Comparison of ENCODE assay signal across 15 mouse cellular contexts in the genomic region with DNA sequence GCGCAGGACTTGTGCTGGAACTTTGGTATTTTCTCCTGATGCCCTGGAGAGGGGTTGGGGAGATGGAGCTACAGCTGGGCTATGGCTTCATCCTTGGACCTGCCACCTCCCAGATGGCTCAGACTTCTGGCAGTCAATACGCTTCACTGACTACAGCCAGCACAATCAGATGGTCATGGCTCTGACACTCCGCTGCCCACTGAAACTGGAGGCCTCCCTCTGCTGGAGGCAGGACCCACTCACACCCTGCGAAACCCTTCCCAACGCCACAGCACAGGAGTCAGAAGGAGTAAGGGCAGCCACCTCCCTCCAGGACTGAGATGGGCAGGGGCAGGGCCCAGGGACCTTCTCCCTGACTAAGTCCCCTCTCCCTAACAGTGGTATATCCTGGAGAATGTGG. TPM values are rescaled to one million over a fixed set of nuclear protein-coding genes. Genes with fewer than 3 reads are reported as not detected.
A peak's percentile ranks its signal among the peaks of the same experiment; 100 is the strongest.
DNase-seq lines count a peak whose midpoint lies in the region; ATAC-seq and TF ChIP-seq lines count a peak whose summit lies in the region.
"Had no signal": no experiment of that assay in that cellular context is flagged by ENCODE, and none has a peak within 500 bp of the region (broad histone marks: within the 10 kb centered on the region; RNA-seq: fewer than 3 reads in every experiment).

No protein-coding gene starts in this region.

- WGBS in kidney, embryonic 16.5 days: 34% methylated on average over 5 of the region's 5 CpGs
- 58% methylated on average over 5 of the region's 5 CpGs for WGBS in midbrain, postnatal 0 days
- WGBS in midbrain, embryonic 15.5 days: 46% methylated on average over 5 of the region's 5 CpGs
- 55% methylated on average over 5 of the region's 5 CpGs for WGBS in stomach, postnatal 0 days

- TF ChIP-seq CTCF in midbrain, postnatal 0 days (IDR thresholded peaks at IDR 0.05): peak; percentile 58
- TF ChIP-seq CTCF in stomach, postnatal 0 days (IDR thresholded peaks at IDR 0.05; ENCODE audit: low read depth): peak; percentile 66

- no peak overlapping the region for H3K9ac ChIP-seq in kidney, embryonic 16.5 days (replicated peaks; ENCODE audit: low read length)
- H3K9ac ChIP-seq in midbrain, postnatal 0 days (replicated peaks; ENCODE audit: low read length, poor library complexity, severe bottlenecking): no peak overlapping the region
- no peak overlapping the region for H3K9ac ChIP-seq in midbrain, embryonic 15.5 days
- H3K9ac ChIP-seq in stomach, postnatal 0 days (ENCODE audit: low read length): no peak overlapping the region
- H3K9ac ChIP-seq: embryonic facial prominence, embryonic 13.5 days; limb, embryonic 13.5 days; neural tube, embryonic 12.5 days had no signal

- H3K4me2 ChIP-seq in kidney, embryonic 16.5 days (replicated peaks; ENCODE audit: low read depth, low read length): no peak overlapping the region
- H3K4me2 ChIP-seq in midbrain, postnatal 0 days (ENCODE audit: low read depth, low read length, poor library complexity, severe bottlenecking): no peak overlapping the region
- H3K4me2 ChIP-seq in midbrain, embryonic 15.5 days: no peak overlapping the region
- H3K4me2 ChIP-seq in stomach, postnatal 0 days (replicated peaks; ENCODE audit: low read depth): no peak overlapping the region
- H3K4me2 ChIP-seq: embryonic facial prominence, embryonic 13.5 days; limb, embryonic 13.5 days; neural tube, embryonic 12.5 days had no signal

- H3K27me3 ChIP-seq in kidney, embryonic 16.5 days (ENCODE audit: insufficient read depth, low read length): peaks cover 5% of the 10 kb centered on the region; the same call in 1 of the 2 replicates
- peaks cover 4% of the 10 kb centered on the region for H3K27me3 ChIP-seq in midbrain, postnatal 0 days (ENCODE audit: insufficient read depth, low read length)
- peaks cover 13% of the 10 kb centered on the region for H3K27me3 ChIP-seq in midbrain, embryonic 15.5 days (replicated peaks)
- no peaks in the 10 kb centered on the region for H3K27me3 ChIP-seq in stomach, postnatal 0 days (ENCODE audit: control insufficient read depth, insufficient read depth, low read length)

- no peak for TF ChIP-seq EP300 in stomach, postnatal 0 days (optimal IDR thresholded peaks at IDR 0.05)

- no peaks in the 10 kb centered on the region for H3K36me3 ChIP-seq in kidney, embryonic 16.5 days (ENCODE audit: insufficient read depth, low read length)
- no peaks in the 10 kb centered on the region for H3K36me3 ChIP-seq in midbrain, postnatal 0 days (ENCODE audit: insufficient read depth, low read length)
- H3K36me3 ChIP-seq in midbrain, embryonic 15.5 days (replicated peaks): no peaks in the 10 kb centered on the region
- no peaks in the 10 kb centered on the region for H3K36me3 ChIP-seq in stomach, postnatal 0 days (ENCODE audit: control insufficient read depth, insufficient read depth, low read length)
- H3K36me3 ChIP-seq: embryonic facial prominence, embryonic 13.5 days; G1E; limb, embryonic 13.5 days; neural tube, embryonic 12.5 days had no signal

- no peak overlapping the region for H3K27ac ChIP-seq in kidney, embryonic 16.5 days (ENCODE audit: low read length)
- no peak overlapping the region for H3K27ac ChIP-seq in midbrain, postnatal 0 days (ENCODE audit: low read depth, low read length)
- H3K27ac ChIP-seq in midbrain, embryonic 15.5 days: no peak overlapping the region
- H3K27ac ChIP-seq in stomach, postnatal 0 days (replicated peaks): no peak overlapping the region
- H3K27ac ChIP-seq: embryonic facial prominence, embryonic 13.5 days; limb, embryonic 13.5 days; neural tube, embryonic 12.5 days had no signal

- H3K4me3 ChIP-seq in kidney, embryonic 16.5 days (ENCODE audit: low read length): no peak overlapping the region
- H3K4me3 ChIP-seq in midbrain, postnatal 0 days (ENCODE audit: low read depth, low read length): no peak overlapping the region
- H3K4me3 ChIP-seq in midbrain, embryonic 15.5 days: no peak overlapping the region
- no peak overlapping the region for H3K4me3 ChIP-seq in stomach, postnatal 0 days (ENCODE audit: low read depth, low read length)
- H3K4me3 ChIP-seq: embryonic facial prominence, embryonic 13.5 days; limb, embryonic 13.5 days; neural tube, embryonic 12.5 days had no signal

- peaks cover 12% of the 10 kb centered on the region; the same call in 1 of the 2 replicates for H3K4me1 ChIP-seq in kidney, embryonic 16.5 days (ENCODE audit: insufficient read depth, low read length)
- no peaks in the 10 kb centered on the region for H3K4me1 ChIP-seq in midbrain, postnatal 0 days (ENCODE audit: insufficient read depth, low read length)
- peaks cover 12% of the 10 kb centered on the region for H3K4me1 ChIP-seq in midbrain, embryonic 15.5 days
- H3K4me1 ChIP-seq in stomach, postnatal 0 days (replicated peaks; ENCODE audit: control insufficient read depth, insufficient read depth): no peaks in the 10 kb centered on the region

- peak; percentile 62; the same call in 1 of the 2 replicates for ATAC-seq in kidney, embryonic 16.5 days (ENCODE audit: low FRiP score, low TSS enrichment)
- peak; percentile 43; the same call in 1 of the 2 replicates for ATAC-seq in midbrain, postnatal 0 days (ENCODE audit: low FRiP score)
- ATAC-seq in midbrain, embryonic 15.5 days (replicated peaks): no peak
- ATAC-seq in stomach, postnatal 0 days (ENCODE audit: low FRiP score, low TSS enrichment): no peak; the same call in 1 of the 2 replicates
- ATAC-seq: forebrain, embryonic 16.5 days had no signal

- H3K9me3 ChIP-seq in kidney, embryonic 16.5 days (ENCODE audit: low read length): no peaks in the 10 kb centered on the region
- no peaks in the 10 kb centered on the region for H3K9me3 ChIP-seq in midbrain, postnatal 0 days (ENCODE audit: low read length)
- no peaks in the 10 kb centered on the region for H3K9me3 ChIP-seq in midbrain, embryonic 15.5 days
- H3K9me3 ChIP-seq in stomach, postnatal 0 days (ENCODE audit: control insufficient read depth, low read length): no peaks in the 10 kb centered on the region
- H3K9me3 ChIP-seq: embryonic facial prominence, embryonic 13.5 days; limb, embryonic 13.5 days; neural tube, embryonic 12.5 days had no signal

- DNase-seq in cerebellum, adult 9-10 months: peak; percentile 45
- DNase-seq in cerebellum, adult 11-12 months: no peak
- DNase-seq in kidney, adult 11 months: no peak
- DNase-seq in midbrain, postnatal 0 days (ENCODE audit: low spot score): peak; percentile 77
- DNase-seq in stomach, postnatal 0 days (ENCODE audit: low spot score): no peak
- DNase-seq in spleen, postnatal 4 days (ENCODE audit: low spot score in 2 of 2): no peak
- DNase-seq: right cerebral cortex, postnatal 4 days had no signal

RNA-seq across cellular contexts. Expression of gene Il17rc, which starts 5.6 kb away (rescaled TPM):
- polyA plus RNA-seq in kidney, embryonic 16.5 days (2015; fragmentation: Nextera tagmentation; extraction: Ambion mirVana): 18.2 and 31.0 TPM in 2 replicates
- 4.7 and 11.6 TPM in 2 replicates for total RNA-seq in midbrain, postnatal 0 days (2014; rRNA removed)
- polyA plus RNA-seq in midbrain, postnatal 0 days (2015; fragmentation: Nextera tagmentation; extraction: Ambion mirVana): 4.1 and 4.2 TPM in 2 replicates
- polyA plus RNA-seq in midbrain, embryonic 15.5 days (2015; fragmentation: Nextera tagmentation; extraction: Ambion mirVana): 3.4 and 4.8 TPM in 2 replicates
- 70.1 and 73.6 TPM in 2 replicates for polyA plus RNA-seq in stomach, postnatal 0 days (2015; fragmentation: Nextera tagmentation; extraction: Ambion mirVana)
- total RNA-seq: G1E had no signal

RNA-seq across cellular contexts. Expression of gene Il17re, which starts 7.3 kb away (rescaled TPM):
- polyA plus RNA-seq in kidney, embryonic 16.5 days (2015; fragmentation: Nextera tagmentation; extraction: Ambion mirVana): 10.0 and 10.1 TPM in 2 replicates
- total RNA-seq in midbrain, postnatal 0 days (2014; rRNA removed): 0.49 TPM in 1 of 2 replicates, not detected in the other
- 0.48 and 0.77 TPM in 2 replicates for polyA plus RNA-seq in midbrain, postnatal 0 days (2015; fragmentation: Nextera tagmentation; extraction: Ambion mirVana)
- 0.08 and 0.41 TPM in 2 replicates for polyA plus RNA-seq in midbrain, embryonic 15.5 days (2015; fragmentation: Nextera tagmentation; extraction: Ambion mirVana)
- polyA plus RNA-seq in stomach, postnatal 0 days (2015; fragmentation: Nextera tagmentation; extraction: Ambion mirVana): 25.5 and 30.6 TPM in 2 replicates
- polyA plus RNA-seq: forebrain, embryonic 16.5 days; G1E had no signal

RNA-seq across cellular contexts. Expression of gene Creld1, which starts 17.5 kb away (rescaled TPM):
- polyA plus RNA-seq in kidney, embryonic 16.5 days (2015; fragmentation: Nextera tagmentation; extraction: Ambion mirVana): 43.4 and 45.8 TPM in 2 replicates
- total RNA-seq in midbrain, postnatal 0 days (2014; rRNA removed): 39.4 and 43.0 TPM in 2 replicates
- 56.6 and 60.4 TPM in 2 replicates for polyA plus RNA-seq in midbrain, postnatal 0 days (2015; fragmentation: Nextera tagmentation; extraction: Ambion mirVana)
- 74.8 and 79.0 TPM in 2 replicates for polyA plus RNA-seq in midbrain, embryonic 15.5 days (2015; fragmentation: Nextera tagmentation; extraction: Ambion mirVana)
- 11.1 and 12.1 TPM in 2 replicates for polyA plus RNA-seq in stomach, postnatal 0 days (2015; fragmentation: Nextera tagmentation; extraction: Ambion mirVana)

RNA-seq across cellular contexts. Expression of gene Jagn1, which starts 23.2 kb away (rescaled TPM):
- 115 and 121 TPM in 2 replicates for polyA plus RNA-seq in kidney, embryonic 16.5 days (2015; fragmentation: Nextera tagmentation; extraction: Ambion mirVana)
- 43.6 and 48.6 TPM in 2 replicates for total RNA-seq in midbrain, postnatal 0 days (2014; rRNA removed)
- polyA plus RNA-seq in midbrain, postnatal 0 days (2015; fragmentation: Nextera tagmentation; extraction: Ambion mirVana): 80.4 and 85.4 TPM in 2 replicates
- 94.9 and 101 TPM in 2 replicates for polyA plus RNA-seq in midbrain, embryonic 15.5 days (2015; fragmentation: Nextera tagmentation; extraction: Ambion mirVana)
- 69.2 and 69.6 TPM in 2 replicates for polyA plus RNA-seq in stomach, postnatal 0 days (2015; fragmentation: Nextera tagmentation; extraction: Ambion mirVana)

RNA-seq across cellular contexts. Expression of gene Cidec, which starts 30.0 kb away (rescaled TPM):
- polyA plus RNA-seq in kidney, embryonic 16.5 days (2015; fragmentation: Nextera tagmentation; extraction: Ambion mirVana): not detected in 2 replicates
- total RNA-seq in midbrain, postnatal 0 days (2014; rRNA removed): not detected in 2 replicates
- 0.09 TPM in 1 of 2 replicates, not detected in the other for polyA plus RNA-seq in midbrain, postnatal 0 days (2015; fragmentation: Nextera tagmentation; extraction: Ambion mirVana)
- polyA plus RNA-seq in midbrain, embryonic 15.5 days (2015; fragmentation: Nextera tagmentation; extraction: Ambion mirVana): not detected in 2 replicates
- 31.0 and 31.2 TPM in 2 replicates for polyA plus RNA-seq in stomach, postnatal 0 days (2015; fragmentation: Nextera tagmentation; extraction: Ambion mirVana)
- total RNA-seq: layer of hippocampus, adult 18-20 months had no signal
- polyA plus RNA-seq: embryonic facial prominence, embryonic 13.5 days; forebrain, embryonic 16.5 days; G1E; limb, embryonic 13.5 days; neural tube, embryonic 12.5 days had no signal

Comparison
In these comparisons a context has a peak if more than half of its experiments do, and no peak if none do; other contexts are left out.
1. DNase-seq: peak in cerebellum, adult 9-10 months (single experiment) and midbrain, postnatal 0 days (single experiment); none in cerebellum, adult 11-12 months (single experiment), kidney, adult 11 months (single experiment), stomach, postnatal 0 days (single experiment) and spleen, postnatal 4 days (0 of 2).
2. ATAC-seq: peak in kidney, embryonic 16.5 days (single experiment) and midbrain, postnatal 0 days (single experiment); none in midbrain, embryonic 15.5 days (single experiment) and stomach, postnatal 0 days (single experiment).